Mouse (Mus musculus) ES-Bruce4 (cell line): ENCODE data around the gene Col9a2. TPM values are rescaled to one million over a fixed set of nuclear protein-coding genes. Genes with fewer than 3 reads are reported as not detected.
A peak's percentile ranks its signal among the peaks of the same experiment; 100 is the strongest.

ENCODE experiments used
- H3K27ac ChIP-seq: 2 replicates; pipeline ENCODE4 v1.5.1; 2012; ENCODE audit warnings: low read length, inconsistent platforms; ENCODE audit not compliant: insufficient read depth
- H3K27me3 ChIP-seq: 2 replicates; pipeline ENCODE4 v1.6.1; 2012; ENCODE audit warnings: mild to moderate bottlenecking, low read length, inconsistent platforms; ENCODE audit not compliant: control insufficient read depth, poor library complexity, insufficient read depth, severe bottlenecking
- H3K36me3 ChIP-seq: 2 replicates; pipeline ENCODE4 v1.6.1; 2012; ENCODE audit warnings: inconsistent platforms, mild to moderate bottlenecking, low read length, moderate library complexity; ENCODE audit not compliant: control insufficient read depth, poor library complexity, insufficient read depth, severe bottlenecking
- H3K4me1 ChIP-seq: one replicate; pipeline ENCODE4 v1.8.1; 2011; ENCODE audit warnings: low read length; ENCODE audit not compliant: control insufficient read depth, insufficient read depth
- H3K4me3 ChIP-seq: 2 replicates; pipeline ENCODE4 v1.5.1; 2011; ENCODE audit warnings: low read depth, mild to moderate bottlenecking, low read length
- H3K9ac ChIP-seq: 2 replicates; pipeline ENCODE4 v1.6.1; 2012; ENCODE audit warnings: low read depth, mild to moderate bottlenecking, inconsistent platforms; ENCODE audit not compliant: poor library complexity, severe bottlenecking
- H3K9me3 ChIP-seq: replicated peaks from 2 replicates; pipeline ENCODE4 v1.6.1; 2012; ENCODE audit warnings: mild to moderate bottlenecking, low read length, inconsistent platforms; ENCODE audit not compliant: control insufficient read depth, poor library complexity, insufficient read depth, severe bottlenecking
- CTCF ChIP-seq: IDR thresholded peaks from one replicate; pipeline ENCODE4 v1.8.1; 2011; ENCODE audit warnings: low read depth, low read length
- EP300 ChIP-seq: IDR thresholded peaks from 2 replicates; pipeline ENCODE4 v1.6.1; 2011; ENCODE audit warnings: low read depth, low read length; ENCODE audit not compliant: insufficient read depth
- POLR2A ChIP-seq: IDR thresholded peaks from one replicate; pipeline ENCODE4 v1.8.1; 2011; ENCODE audit warnings: low read length; ENCODE audit not compliant: insufficient read depth
- polyA plus RNA-seq: library from polyadenylated mRNA; stranded (reverse); fragments of >200 nt; gene quantifications from 2 replicates; pipeline ENCODE4 v1.2.4, GENCODE M21; 2011; ENCODE audit warnings: low read depth; ENCODE audit not compliant: missing spikeins, insufficient read depth, insufficient read length

The Col9a2 gene
- 5.8 and 6.9 TPM in 2 replicates for polyA plus RNA-seq

DNA sequence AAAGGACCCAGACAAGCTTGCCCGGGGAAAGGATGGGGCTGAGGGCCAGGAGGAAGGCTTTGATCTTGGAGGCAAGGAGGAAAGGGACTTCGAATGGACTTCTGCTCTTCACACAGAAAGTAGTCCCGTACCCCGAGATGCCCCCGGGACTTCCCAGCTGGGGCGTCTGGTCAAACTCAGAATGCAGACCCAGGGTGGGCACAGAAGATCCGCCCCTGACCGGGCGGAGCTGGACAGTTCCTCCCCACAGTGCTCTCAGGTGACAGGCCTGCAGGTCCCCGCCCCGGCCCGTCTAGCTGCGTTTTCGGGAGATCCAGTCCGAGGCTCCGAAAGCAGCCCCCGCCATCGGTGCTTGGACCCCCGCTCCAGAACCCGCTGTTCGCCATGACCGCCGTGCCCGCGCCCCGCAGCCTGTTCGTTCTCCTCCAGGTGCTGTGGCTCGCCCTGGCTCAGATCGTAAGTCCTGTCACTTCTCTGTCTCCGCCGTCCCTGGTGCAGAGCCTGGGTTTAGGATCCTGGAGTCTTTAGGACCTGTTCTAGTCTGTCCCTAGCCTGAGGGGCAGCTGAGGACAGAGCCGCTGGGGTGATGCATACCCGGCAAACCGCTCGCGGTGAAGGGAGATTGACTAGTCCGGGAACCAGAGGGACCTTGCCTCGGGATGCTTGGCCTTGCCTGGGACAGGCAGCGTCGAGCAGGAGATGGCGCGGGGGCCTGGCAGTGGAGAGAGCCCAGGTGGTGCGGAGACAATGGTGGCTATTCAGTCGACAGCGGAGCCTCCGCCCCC lies at the start of gene Col9a2:
Gene Col9a2 (plus strand): TSS at position 55 of the 785 bp plus-strand sequence.
- H3K27ac ChIP-seq = no peak within 1 kb of the TSS
- no peaks in the 10 kb centered on the region for H3K27me3 ChIP-seq

DNA sequence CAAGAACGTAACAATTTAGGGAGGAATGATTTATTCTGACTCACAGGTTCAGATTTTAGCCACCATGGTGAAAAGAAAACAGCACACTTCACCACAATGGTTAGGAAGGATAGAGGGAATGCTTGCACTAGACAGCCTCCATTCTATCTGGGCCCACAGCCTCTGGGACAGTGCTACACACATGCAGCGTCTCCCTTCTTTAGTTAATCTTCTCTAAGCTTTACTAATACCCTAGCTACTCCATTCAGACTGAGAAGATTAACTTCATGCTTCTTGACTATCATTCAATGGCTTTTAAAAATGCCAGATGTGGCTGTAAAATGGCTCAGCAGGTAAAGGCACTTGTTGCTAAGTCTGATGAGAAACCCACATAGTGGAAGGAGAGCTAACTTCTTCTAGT lies 46.9 kb upstream of the Col9a2 start:
- Histone ChIP-seq H3K9ac (no peak overlapping the region), H3K27ac (no peak overlapping the region), H3K36me3 (no peaks in the 10 kb centered on the region), H3K4me1 (no peaks in the 10 kb centered on the region), H3K27me3 (no peaks in the 10 kb centered on the region), H3K9me3 (no peaks in the 10 kb centered on the region), H3K4me3 (no peak overlapping the region)
- TF ChIP-seq CTCF = no peak
- TF ChIP-seq EP300 = no peak
- TF ChIP-seq POLR2A = no peak

More for the DNA sequence above, at the start of gene Col9a2:
- peak within 1 kb of the TSS; percentile 50 for H3K9ac ChIP-seq
- H3K36me3 ChIP-seq = no peaks in the 10 kb centered on the region
- peak within 1 kb of the TSS; percentile 82 for H3K4me3 ChIP-seq
- H3K9me3 ChIP-seq = no peaks in the 10 kb centered on the region
- peaks cover 6% of the 10 kb centered on the region for H3K4me1 ChIP-seq
- TF ChIP-seq CTCF = no peak
- TF ChIP-seq EP300 = no peak
- no peak for TF ChIP-seq POLR2A

DNA sequence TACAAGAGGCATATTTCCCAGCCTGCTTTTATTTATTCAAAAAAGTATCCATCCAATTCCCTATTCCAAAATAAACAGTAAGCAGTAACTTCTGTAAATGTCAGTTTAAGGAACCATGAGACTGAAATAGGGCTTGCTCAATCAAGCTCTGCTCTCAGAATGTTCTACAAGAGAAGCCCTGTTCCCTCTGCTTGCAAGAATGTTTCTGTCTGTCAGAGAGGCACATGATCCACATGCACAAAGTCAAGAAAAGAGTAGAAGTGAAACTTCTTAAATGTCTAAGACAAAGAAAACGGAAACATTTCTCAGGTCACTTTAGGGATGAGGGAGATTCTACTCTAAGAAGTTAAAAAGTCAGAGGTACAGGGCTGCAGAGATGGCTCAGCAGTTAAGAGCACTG lies 46.2 kb upstream of the Col9a2 start:
- Histone ChIP-seq H3K4me1 (no peaks in the 10 kb centered on the region), H3K4me3 (no peak overlapping the region), H3K27me3 (no peaks in the 10 kb centered on the region), H3K27ac (no peak overlapping the region), H3K9me3 (no peaks in the 10 kb centered on the region), H3K36me3 (no peaks in the 10 kb centered on the region), H3K9ac (no peak overlapping the region)
- TF ChIP-seq POLR2A = no peak
- no peak for TF ChIP-seq CTCF
- no peak for TF ChIP-seq EP300

DNA sequence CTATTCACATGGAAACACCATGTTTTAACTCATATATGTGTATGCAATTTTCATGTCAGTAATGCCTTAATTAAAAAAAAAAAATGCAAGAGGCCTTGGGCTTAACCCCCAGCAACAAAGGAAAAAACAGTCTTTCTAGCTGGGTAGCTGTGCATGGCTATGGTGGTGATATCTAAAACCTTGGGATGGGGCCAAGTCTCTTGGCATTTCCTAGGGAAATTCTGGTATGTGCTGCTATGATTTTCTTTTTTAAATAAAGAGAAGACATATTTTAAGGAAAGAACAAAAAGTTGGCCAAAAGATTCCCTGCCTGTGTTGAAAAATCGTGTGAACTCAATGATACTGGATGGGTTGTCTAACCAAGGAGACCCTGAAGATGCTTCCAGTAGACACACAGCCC lies 43.3 kb upstream of the Col9a2 start:
- H3K27me3 ChIP-seq = no peaks in the 10 kb centered on the region
- H3K9ac ChIP-seq = no peak overlapping the region
- H3K36me3 ChIP-seq = no peaks in the 10 kb centered on the region
- no peaks in the 10 kb centered on the region for H3K4me1 ChIP-seq
- no peak overlapping the region for H3K27ac ChIP-seq
- H3K4me3 ChIP-seq = no peak overlapping the region
- H3K9me3 ChIP-seq = no peaks in the 10 kb centered on the region
- TF ChIP-seq POLR2A (no peak), CTCF (no peak), EP300 (no peak)

DNA sequence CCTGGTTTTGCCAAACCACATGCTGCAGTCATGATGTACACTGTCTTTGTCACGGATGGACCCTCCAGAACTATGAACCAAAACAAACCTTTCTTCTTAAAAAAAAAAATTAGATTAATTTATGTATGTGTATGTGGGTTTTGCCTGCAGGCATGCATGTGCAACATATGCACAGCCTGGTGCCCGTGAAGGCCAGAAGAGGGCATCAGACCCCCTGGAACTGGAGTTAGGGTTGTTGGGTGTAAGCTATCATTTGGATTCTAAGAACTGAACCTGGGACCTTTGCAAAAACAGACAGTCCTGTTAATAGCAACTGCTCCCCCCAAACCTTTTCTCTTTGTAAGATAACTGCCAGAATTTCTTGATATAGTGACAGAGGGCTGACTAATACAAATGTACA lies 38.1 kb upstream of the Col9a2 start:
- Histone ChIP-seq H3K4me1 (no peaks in the 10 kb centered on the region), H3K27me3 (no peaks in the 10 kb centered on the region), H3K36me3 (no peaks in the 10 kb centered on the region), H3K4me3 (no peak overlapping the region), H3K27ac (no peak overlapping the region), H3K9me3 (no peaks in the 10 kb centered on the region), H3K9ac (no peak overlapping the region)
- TF ChIP-seq CTCF (no peak), POLR2A (no peak), EP300 (no peak)

DNA sequence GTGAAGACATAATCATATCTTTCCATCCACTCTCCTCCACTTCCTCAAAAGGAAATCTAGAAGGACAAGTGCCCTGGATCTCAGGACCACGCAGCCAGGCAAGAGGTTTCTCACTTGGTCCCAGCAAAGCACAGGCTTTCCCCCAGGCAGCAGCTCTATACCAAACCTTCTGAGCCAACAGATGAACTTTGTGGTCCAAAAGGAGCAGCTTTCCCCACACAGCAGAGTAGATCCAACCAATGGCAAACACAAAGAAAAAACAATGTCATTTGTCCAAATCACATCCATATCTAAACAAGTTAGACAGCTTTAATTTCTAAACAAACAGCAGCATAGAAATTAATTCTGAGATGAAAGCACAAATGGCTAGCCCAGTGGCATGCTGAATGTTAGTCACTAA lies 37.5 kb upstream of the Col9a2 start:
- Histone ChIP-seq H3K27ac (no peak overlapping the region), H3K9ac (no peak overlapping the region), H3K4me3 (no peak overlapping the region)

More for the DNA sequence above, 37.5 kb upstream of the Col9a2 start:
- Histone ChIP-seq H3K9me3 (no peaks in the 10 kb centered on the region), H3K27me3 (no peaks in the 10 kb centered on the region), H3K36me3 (no peaks in the 10 kb centered on the region), H3K4me1 (no peaks in the 10 kb centered on the region)
- TF ChIP-seq EP300 (no peak), POLR2A (no peak), CTCF (no peak)
